Mouse (Mus musculus) liver, embryonic 11.5 days (tissue): ENCODE results near the gene Tfr2. TPM values are rescaled to one million over a fixed set of nuclear protein-coding genes. Genes with fewer than 3 reads are reported as not detected.

Source experiments
- ATAC-seq: fragments of 200-750 bp; cut with Nextera tagmentation; replicated peaks from 2 replicates; pipeline ENCODE4 v1.8.0; 2017; ENCODE audit warnings: moderate number of reproducible peaks, mild to moderate bottlenecking, moderate TSS enrichment, moderate library complexity; ENCODE audit not compliant: low FRiP score
- DNase-seq: peaks from one replicate; pipeline ENCODE4 v3.0.0-alpha.2; 2017; ENCODE audit warnings: low spot score
- H3K27ac ChIP-seq: fragments of 300-500 bp; sonication (generic); 2 replicates; pipeline ENCODE4 v1.5.1; 2014; ENCODE audit warnings: mild to moderate bottlenecking, low read depth, low read length, control low read depth
- H3K27me3 ChIP-seq: fragments of 300-500 bp; sonication (generic); replicated peaks from 2 replicates; pipeline ENCODE4 v1.6.1; 2014; ENCODE audit warnings: low read length, mixed read lengths; ENCODE audit not compliant: control insufficient read depth, insufficient read depth
- H3K36me3 ChIP-seq: fragments of 300-500 bp; sonication (generic); 2 replicates; pipeline ENCODE4 v1.6.1; 2014; ENCODE audit warnings: mild to moderate bottlenecking, low read length, moderate library complexity, mixed read lengths; ENCODE audit not compliant: control insufficient read depth, insufficient read depth
- H3K4me1 ChIP-seq: fragments of 300-500 bp; sonication (generic); replicated peaks from 2 replicates; pipeline ENCODE4 v1.6.1; 2014; ENCODE audit warnings: low read length, mixed read lengths; ENCODE audit not compliant: control insufficient read depth, insufficient read depth
- H3K4me2 ChIP-seq: fragments of 300-500 bp; sonication (generic); 2 replicates; pipeline ENCODE4 v1.6.1; 2014; ENCODE audit warnings: mild to moderate bottlenecking, control low read depth, moderate library complexity
- H3K4me3 ChIP-seq: fragments of 300-500 bp; sonication (generic); 2 replicates; pipeline ENCODE4 v1.5.1; 2014; ENCODE audit warnings: low read depth, low read length, control low read depth
- H3K9ac ChIP-seq: fragments of 300-500 bp; sonication (generic); 2 replicates; pipeline ENCODE4 v1.6.1; 2014; ENCODE audit warnings: low read depth, low read length, control low read depth
- H3K9me3 ChIP-seq: fragments of 300-500 bp; sonication (generic); 2 replicates; pipeline ENCODE4 v1.6.1; 2016; ENCODE audit warnings: low read length, inconsistent platforms, mixed read lengths; ENCODE audit not compliant: control insufficient read depth
- WGBS: fragments of 180-500 bp; shearing (Covaris S2); extraction: QIAGEN DNeasy Blood & Tissue Kit; methylation state at CpG from one replicate; pipeline ENCODE4 v1.1.7; 2014; 5-methylcytosine and 5-hydroxymethylcytosine counted together
- polyA plus RNA-seq: library from polyadenylated mRNA; unstranded; fragments of >200 nt; fragmentation: Nextera tagmentation; extraction: Ambion mirVana; gene quantifications from 2 replicates; pipeline ENCODE4 v1.2.1, GENCODE M21; 2014

The Tfr2 gene
- polyA plus RNA-seq, 1 experiment from 2014 or later, result 65.4 TPM

DNA sequence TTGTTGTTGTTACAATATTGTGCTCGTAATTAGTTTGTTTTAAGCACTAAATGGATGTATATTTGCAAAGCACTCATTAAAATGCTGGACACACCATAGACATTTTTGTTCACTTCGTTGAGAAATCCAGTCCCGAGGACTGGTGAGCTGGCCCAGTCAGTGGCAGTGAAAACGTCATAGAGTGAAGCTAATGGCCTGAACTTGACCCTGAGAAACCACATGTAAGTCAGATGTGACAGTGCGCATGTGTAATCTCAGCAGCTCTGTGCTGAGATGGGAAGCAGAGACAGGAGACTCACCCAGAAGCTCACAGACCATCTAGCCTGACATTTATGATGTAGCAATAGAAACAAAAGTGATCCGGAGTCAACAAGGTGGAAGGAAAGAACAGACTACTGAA lies 24.7 kb upstream of the Tfr2 start:
- ATAC-seq (no peak), DNase-seq (no peak)
- H3K9ac ChIP-seq, result no peak overlapping the region
- H3K27me3 ChIP-seq, result no peaks in the 10 kb centered on the region
- no peaks in the 10 kb centered on the region for H3K4me1 ChIP-seq
- 65% methylated on average over 6 of the region's 6 CpGs for WGBS
- no peak overlapping the region for H3K4me2 ChIP-seq
- H3K27ac ChIP-seq, result no peak overlapping the region
- no peak overlapping the region for H3K4me3 ChIP-seq
- no peaks in the 10 kb centered on the region for H3K36me3 ChIP-seq
- no peaks in the 10 kb centered on the region for H3K9me3 ChIP-seq

DNA sequence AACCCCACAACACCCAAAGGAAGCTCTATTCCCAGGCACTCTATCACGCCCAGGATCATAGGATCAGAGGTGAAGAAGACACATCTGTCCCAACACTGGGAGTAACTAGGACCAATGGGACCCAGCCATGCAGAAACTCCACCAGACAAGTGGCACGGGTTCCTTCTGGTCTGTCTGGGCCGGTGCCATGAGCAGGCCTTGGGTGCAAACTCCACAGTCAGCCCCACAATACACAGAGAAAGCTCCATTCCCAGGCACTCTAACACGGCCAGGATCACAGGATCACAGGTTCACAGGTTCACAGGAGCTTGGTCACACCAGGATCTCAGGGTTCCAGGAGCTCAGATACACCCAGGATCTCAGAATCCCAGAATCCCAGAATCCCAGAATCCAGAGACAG lies 24.0 kb upstream of the Tfr2 start:
- Histone ChIP-seq H3K27ac (no peak overlapping the region), H3K27me3 (no peaks in the 10 kb centered on the region), H3K9me3 (no peaks in the 10 kb centered on the region), H3K9ac (no peak overlapping the region), H3K4me1 (no peaks in the 10 kb centered on the region), H3K4me2 (no peak overlapping the region), H3K36me3 (no peaks in the 10 kb centered on the region), H3K4me3 (no peak overlapping the region)
- ATAC-seq, result no peak
- DNase-seq, result no peak
- 72% methylated on average over 4 of the region's 4 CpGs for WGBS

DNA sequence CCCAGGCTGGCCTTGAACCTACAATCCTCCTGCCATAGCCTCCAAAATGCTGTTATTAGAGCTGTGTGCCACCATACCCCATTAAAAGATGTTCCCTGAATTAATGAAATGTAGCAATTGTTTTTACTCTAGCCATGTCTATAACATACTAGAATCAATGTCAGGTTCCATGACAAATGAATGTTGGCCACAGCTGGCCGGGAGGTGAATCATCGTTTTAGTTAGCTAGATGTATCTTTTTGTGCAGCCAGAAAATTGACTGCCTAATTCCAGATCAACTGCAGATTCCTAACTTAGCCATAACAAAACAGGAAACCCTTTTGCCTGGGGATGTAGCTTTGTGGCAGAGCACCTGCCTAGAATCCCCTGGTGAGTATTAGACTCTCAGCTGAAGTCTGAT lies 19.8 kb upstream of the Tfr2 start:
- Histone ChIP-seq H3K27me3 (peaks cover 13% of the 10 kb centered on the region), H3K9me3 (no peaks in the 10 kb centered on the region), H3K4me2 (no peak overlapping the region), H3K36me3 (no peaks in the 10 kb centered on the region), H3K4me3 (no peak overlapping the region), H3K27ac (no peak overlapping the region), H3K9ac (no peak overlapping the region), H3K4me1 (peaks cover 2% of the 10 kb centered on the region; the same call in 1 of the 2 replicates)
- 85% methylated on average over 2 of the region's 2 CpGs for WGBS
- DNase-seq (no peak), ATAC-seq (no peak)

DNA sequence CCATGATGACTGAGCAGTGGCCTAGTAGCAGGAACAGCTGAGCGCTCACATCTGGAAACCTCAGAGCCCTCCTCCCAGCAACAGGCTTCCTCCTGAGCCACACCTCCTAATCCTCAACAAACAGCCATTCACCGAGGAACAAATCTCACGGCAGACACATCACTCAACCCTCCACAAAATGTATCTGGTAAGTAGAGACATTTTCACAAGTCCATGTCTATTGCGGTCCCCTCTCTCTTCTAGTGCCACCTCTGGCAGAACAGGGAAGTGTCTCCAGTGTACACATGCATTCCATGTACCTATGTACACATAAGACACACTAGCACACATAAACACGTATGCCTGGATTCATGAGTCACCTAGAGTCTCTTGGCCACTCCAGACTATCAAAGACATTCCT lies 18.5 kb upstream of the Tfr2 start:
- ATAC-seq (no peak), DNase-seq (no peak)
- Histone ChIP-seq H3K9ac (no peak overlapping the region), H3K27me3 (peaks cover 18% of the 10 kb centered on the region), H3K9me3 (no peaks in the 10 kb centered on the region), H3K4me3 (no peak overlapping the region), H3K4me2 (no peak overlapping the region), H3K27ac (no peak overlapping the region), H3K36me3 (no peaks in the 10 kb centered on the region), H3K4me1 (peaks cover 2% of the 10 kb centered on the region; the same call in 1 of the 2 replicates)
- WGBS, result 67% methylated on average over 5 of the region's 5 CpGs

DNA sequence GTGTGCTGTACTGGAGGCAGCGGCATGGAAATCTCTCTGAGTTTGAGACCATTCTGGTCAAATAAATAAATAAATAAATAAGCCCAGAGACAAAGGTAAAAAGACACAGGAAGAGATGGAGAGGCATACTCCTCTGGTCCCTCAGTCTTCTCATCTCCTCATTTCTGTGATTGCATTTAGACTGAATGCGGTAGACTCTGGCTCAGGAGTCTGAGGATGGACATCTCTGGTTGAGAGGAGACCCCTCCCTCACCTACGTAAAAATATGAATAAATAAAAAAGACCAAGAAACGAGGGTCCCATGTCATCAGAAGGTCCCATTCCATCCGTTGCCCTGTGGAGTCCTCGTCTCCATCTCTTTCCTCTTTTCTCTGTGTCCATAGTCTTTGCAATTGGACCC lies 16.6 kb upstream of the Tfr2 start:
- H3K36me3 ChIP-seq, result no peaks in the 10 kb centered on the region
- ATAC-seq (no peak), DNase-seq (no peak)
- H3K4me1 ChIP-seq, result peaks cover 2% of the 10 kb centered on the region; the same call in 1 of the 2 replicates
- H3K27me3 ChIP-seq, result peaks cover 18% of the 10 kb centered on the region
- peak overlapping the region; percentile 37 for H3K4me2 ChIP-seq
- H3K9me3 ChIP-seq, result no peaks in the 10 kb centered on the region
- no peak overlapping the region for H3K27ac ChIP-seq
- H3K4me3 ChIP-seq, result no peak overlapping the region
- 28% methylated on average over 6 of the region's 6 CpGs for WGBS
- H3K9ac ChIP-seq, result no peak overlapping the region

DNA sequence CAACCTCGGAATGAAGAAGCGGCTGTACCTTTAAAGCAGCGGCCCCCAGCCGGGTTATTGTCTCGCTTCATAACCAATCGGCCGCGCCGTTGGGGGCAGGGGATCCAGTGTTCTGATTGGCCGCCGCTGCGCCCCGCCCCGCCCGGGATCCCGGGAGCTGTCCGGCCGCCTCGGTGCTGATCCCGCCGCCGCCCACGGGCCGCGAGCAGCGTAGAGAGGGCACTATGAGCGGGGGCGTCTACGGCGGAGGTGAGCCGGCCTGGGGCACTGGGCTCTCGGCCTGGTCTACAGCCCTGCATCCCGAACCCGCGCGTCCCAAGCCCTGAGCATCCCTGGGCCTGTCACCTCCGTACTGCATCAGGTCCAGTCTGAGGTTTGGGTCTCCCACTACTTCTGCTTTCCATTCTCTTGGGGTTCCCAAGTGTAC lies 16.2 kb upstream of the Tfr2 start, which contains the start of gene Actl6b:
Gene Actl6b, plus strand, starts transcription at position 107 of the 427 bp plus-strand sequence.
- peaks cover 2% of the 10 kb centered on the region; the same call in 1 of the 2 replicates for H3K4me1 ChIP-seq
- H3K4me2 ChIP-seq, result peak within 1 kb of the TSS; percentile 37
- 2% methylated on average over 37 of the region's 37 CpGs for WGBS
- peak; percentile 69 for ATAC-seq
- no peak within 1 kb of the TSS for H3K9ac ChIP-seq
- DNase-seq, result peak; percentile 85
- no peaks in the 10 kb centered on the region for H3K9me3 ChIP-seq
- H3K27ac ChIP-seq, result no peak within 1 kb of the TSS
- H3K4me3 ChIP-seq, result no peak within 1 kb of the TSS
- H3K36me3 ChIP-seq, result no peaks in the 10 kb centered on the region
- H3K27me3 ChIP-seq, result peaks cover 18% of the 10 kb centered on the region

DNA sequence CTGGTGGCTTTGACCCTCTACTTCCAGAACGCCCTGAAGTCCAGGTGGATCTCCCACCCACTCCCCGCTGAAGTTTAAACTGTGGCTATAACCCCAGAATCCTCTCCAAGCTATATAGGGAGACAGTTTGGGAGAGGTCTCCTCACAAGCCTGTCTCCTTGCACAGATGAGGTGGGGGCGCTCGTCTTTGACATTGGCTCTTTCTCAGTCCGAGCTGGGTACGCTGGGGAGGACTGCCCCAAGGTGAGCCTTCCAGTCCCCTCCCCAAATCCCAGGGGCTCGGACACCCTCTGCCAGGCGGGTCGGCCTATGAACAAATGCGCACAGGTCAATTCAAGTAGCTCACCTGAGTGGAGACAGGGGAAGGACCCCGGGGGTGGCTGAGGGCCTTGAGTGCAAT lies 15.7 kb upstream of the Tfr2 start:
- Histone ChIP-seq H3K4me2 (no peak overlapping the region), H3K9me3 (no peaks in the 10 kb centered on the region), H3K27ac (no peak overlapping the region), H3K9ac (no peak overlapping the region), H3K36me3 (no peaks in the 10 kb centered on the region), H3K4me1 (peaks cover 2% of the 10 kb centered on the region; the same call in 1 of the 2 replicates), H3K4me3 (no peak overlapping the region), H3K27me3 (peaks cover 18% of the 10 kb centered on the region)
- WGBS, result 36% methylated on average over 11 of the region's 11 CpGs
- ATAC-seq (no peak), DNase-seq (no peak)

DNA sequence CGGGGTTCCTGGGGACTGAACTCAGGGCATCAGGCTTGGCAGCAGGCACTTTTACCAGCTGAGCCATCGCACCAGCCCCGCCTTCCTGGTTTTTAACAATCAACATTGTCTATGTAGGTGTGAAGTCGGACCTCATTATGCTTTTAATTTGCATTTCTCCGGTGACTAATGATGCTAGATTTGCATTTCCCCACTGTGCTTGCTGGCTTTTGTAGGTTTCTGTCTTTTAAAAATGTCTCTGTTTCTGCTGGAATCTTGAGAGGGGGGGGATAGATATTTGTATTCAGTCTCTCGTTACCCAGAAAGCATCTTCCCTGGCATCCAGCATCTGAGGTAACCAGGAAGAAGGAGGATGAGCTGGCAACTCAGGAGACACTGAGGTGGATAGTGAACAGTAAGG lies 8.1 kb upstream of the Tfr2 start:
- H3K4me2 ChIP-seq, result no peak overlapping the region
- ATAC-seq (no peak), DNase-seq (no peak)
- H3K9me3 ChIP-seq, result no peaks in the 10 kb centered on the region
- H3K4me3 ChIP-seq, result no peak overlapping the region
- WGBS, result 55% methylated on average over 6 of the region's 6 CpGs
- no peak overlapping the region for H3K27ac ChIP-seq
- H3K36me3 ChIP-seq, result no peaks in the 10 kb centered on the region
- peaks cover 3% of the 10 kb centered on the region; the same call in 1 of the 2 replicates for H3K27me3 ChIP-seq
- H3K9ac ChIP-seq, result no peak overlapping the region
- H3K4me1 ChIP-seq, result no peaks in the 10 kb centered on the region

DNA sequence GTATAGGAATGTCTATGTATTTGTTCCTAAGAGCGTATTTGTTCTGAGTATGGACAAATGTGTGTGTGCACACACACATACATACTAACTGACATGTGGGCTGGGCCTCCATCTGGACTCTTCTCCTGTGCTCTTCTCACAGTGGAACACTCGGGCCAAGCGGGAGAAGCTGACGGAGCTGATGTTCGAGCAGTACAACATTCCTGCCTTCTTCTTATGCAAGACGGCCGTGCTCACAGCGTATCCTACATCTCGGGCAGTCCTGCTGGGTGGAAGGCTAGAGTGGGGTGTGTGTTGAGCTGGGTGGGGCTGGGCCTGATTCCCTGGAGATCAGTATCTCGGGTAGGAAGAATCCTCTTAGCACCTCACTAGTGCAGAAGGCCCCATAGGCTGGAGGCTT lies 6.7 kb upstream of the Tfr2 start:
- H3K4me2 ChIP-seq, result no peak overlapping the region
- peaks cover 3% of the 10 kb centered on the region; the same call in 1 of the 2 replicates for H3K27me3 ChIP-seq
- no peaks in the 10 kb centered on the region for H3K9me3 ChIP-seq
- H3K9ac ChIP-seq, result no peak overlapping the region
- H3K4me3 ChIP-seq, result no peak overlapping the region
- no peak for DNase-seq
- H3K4me1 ChIP-seq, result no peaks in the 10 kb centered on the region; the same call in 1 of the 2 replicates
- 68% methylated on average over 10 of the region's 10 CpGs for WGBS
- H3K36me3 ChIP-seq, result no peaks in the 10 kb centered on the region
- no peak overlapping the region for H3K27ac ChIP-seq
- ATAC-seq, result no peak
